Comparison of ENCODE assay signal across 8 mouse cellular contexts in genomic region chr11:97782564-97782895, GRCm38 (mm10). TPM values are rescaled to one million over a fixed set of nuclear protein-coding genes. Genes with fewer than 3 reads are reported as not detected.
DNase-seq lines count a peak whose midpoint lies in the region; ATAC-seq and TF ChIP-seq lines count a peak whose summit lies in the region.

No protein-coding gene starts in this region.

- TF ChIP-seq CTCF in small intestine, adult 2 months (IDR thresholded peaks at IDR 0.05; ENCODE audit: extremely low read depth, insufficient read length, insufficient replicate concordance, low read depth, low read length), result 0 out of 2 replicates have a peak, but pooled peaks have one; percentile 6

- no peaks in the 10 kb centered on the region for H3K27me3 ChIP-seq in lung, embryonic 16.5 days (ENCODE audit: control insufficient read depth, insufficient read depth, low read depth, low read length)
- no peaks in the 10 kb centered on the region for H3K27me3 ChIP-seq in forebrain, embryonic 13.5 days
- no peaks in the 10 kb centered on the region for H3K27me3 ChIP-seq in limb, embryonic 14.5 days (ENCODE audit: control insufficient read depth, insufficient read depth, low read length)
- H3K27me3 ChIP-seq in small intestine, adult 2 months (ENCODE audit: control insufficient read depth, insufficient read depth, low read length), result no peaks in the 10 kb centered on the region

- no peak for TF ChIP-seq POLR2A in limb, embryonic 14.5 days (IDR thresholded peaks at IDR 0.05; ENCODE audit: borderline replicate concordance, extremely low read depth, insufficient read depth, insufficient read length)
- TF ChIP-seq POLR2A in small intestine, adult 2 months (IDR thresholded peaks at IDR 0.05; ENCODE audit: low read depth, low read length), result no peak

- WGBS in lung, embryonic 16.5 days, result 0% methylated on average over 10 of the region's 10 CpGs
- WGBS in forebrain, embryonic 13.5 days, result under 1% methylated on average over 10 of the region's 10 CpGs
- WGBS in limb, embryonic 14.5 days, result 1% methylated on average over 10 of the region's 10 CpGs
- 1% methylated on average over 10 of the region's 10 CpGs for WGBS in small intestine, adult 2 months

- peak overlapping the region; percentile 75; the same call in 1 of the 2 replicates for H3K27ac ChIP-seq in lung, embryonic 16.5 days (ENCODE audit: low read length)
- peak overlapping the region; percentile 41 for H3K27ac ChIP-seq in forebrain, embryonic 13.5 days
- H3K27ac ChIP-seq in limb, embryonic 14.5 days (replicated peaks; ENCODE audit: low read depth, low read length), result peak overlapping the region; percentile 96; the same call in 1 of the 2 replicates
- peak overlapping the region; percentile 45; the same call in 1 of the 2 replicates for H3K27ac ChIP-seq in small intestine, adult 2 months (ENCODE audit: insufficient read depth, low read depth, low read length)

- peak overlapping the region; percentile 97 for H3K4me3 ChIP-seq in lung, embryonic 16.5 days (ENCODE audit: low read length)
- H3K4me3 ChIP-seq in forebrain, embryonic 13.5 days, result peak overlapping the region; percentile 96
- peak overlapping the region; percentile 98 for H3K4me3 ChIP-seq in limb, embryonic 14.5 days (replicated peaks; ENCODE audit: low read length)
- H3K4me3 ChIP-seq in small intestine, adult 2 months (ENCODE audit: low read depth, low read length), result peak overlapping the region; percentile 96

- peaks cover 29% of the 10 kb centered on the region for H3K36me3 ChIP-seq in lung, embryonic 16.5 days (ENCODE audit: control insufficient read depth, insufficient read depth, low read length)
- peaks cover 34% of the 10 kb centered on the region for H3K36me3 ChIP-seq in forebrain, embryonic 13.5 days (ENCODE audit: poor library complexity, severe bottlenecking)
- peaks cover 36% of the 10 kb centered on the region for H3K36me3 ChIP-seq in limb, embryonic 14.5 days (ENCODE audit: control insufficient read depth, insufficient read depth, low read length)
- H3K36me3 ChIP-seq in small intestine, adult 2 months (ENCODE audit: control insufficient read depth, insufficient read depth, low read length), result peaks cover 30% of the 10 kb centered on the region

- peak overlapping the region; percentile 69 for H3K4me2 ChIP-seq in lung, embryonic 16.5 days (ENCODE audit: low read depth, low read length)
- H3K4me2 ChIP-seq in forebrain, embryonic 13.5 days, result peak overlapping the region; percentile 90
- H3K4me2 ChIP-seq in limb, embryonic 14.5 days (replicated peaks; ENCODE audit: low read depth, low read length, severe bottlenecking), result peak overlapping the region; percentile 70

- no peak for ATAC-seq in lung, embryonic 16.5 days (ENCODE audit: low read depth)
- no peak; the same call in 1 of the 2 replicates for ATAC-seq in forebrain, embryonic 13.5 days
- ATAC-seq in limb, embryonic 14.5 days (ENCODE audit: low FRiP score, low read depth), result no peak

- H3K9ac ChIP-seq in lung, embryonic 16.5 days (ENCODE audit: low read length), result peak overlapping the region; percentile 63
- peak overlapping the region; percentile 65 for H3K9ac ChIP-seq in forebrain, embryonic 13.5 days
- H3K9ac ChIP-seq in limb, embryonic 14.5 days (ENCODE audit: low read depth, low read length, severe bottlenecking), result peak overlapping the region; percentile 99

- no peaks in the 10 kb centered on the region for H3K9me3 ChIP-seq in lung, embryonic 16.5 days (ENCODE audit: control insufficient read depth, low read length)
- no peaks in the 10 kb centered on the region for H3K9me3 ChIP-seq in forebrain, embryonic 13.5 days (replicated peaks)
- no peaks in the 10 kb centered on the region for H3K9me3 ChIP-seq in limb, embryonic 14.5 days (ENCODE audit: control insufficient read depth, low read length)

- H3K4me1 ChIP-seq in lung, embryonic 16.5 days (replicated peaks; ENCODE audit: control insufficient read depth, insufficient read depth, low read length), result peaks cover 12% of the 10 kb centered on the region
- H3K4me1 ChIP-seq in forebrain, embryonic 13.5 days, result peaks cover 35% of the 10 kb centered on the region
- H3K4me1 ChIP-seq in limb, embryonic 14.5 days (ENCODE audit: control insufficient read depth, insufficient read depth, low read length), result peaks cover 8% of the 10 kb centered on the region
- peaks cover 10% of the 10 kb centered on the region; the same call in 1 of the 2 replicates for H3K4me1 ChIP-seq in small intestine, adult 2 months (ENCODE audit: control insufficient read depth, insufficient read depth, insufficient read length, low read length)

- DNase-seq in lung, postnatal 14 days, result no peak
- DNase-seq in limb, embryonic 14.5 days (ENCODE audit: low spot score), result no peak
- no peak for DNase-seq in urinary bladder, postnatal 25 days (ENCODE audit: low spot score)
- no peak for DNase-seq in MN1 (ENCODE audit: low spot score)
- no peak for DNase-seq in retina, postnatal 1 day

RNA-seq across cellular contexts. Expression of gene Rpl23, which starts 0.3 kb away (rescaled TPM):
- 495 and 578 TPM in 2 replicates for polyA plus RNA-seq in lung, embryonic 16.5 days (2015; fragmentation: Nextera tagmentation; extraction: Ambion mirVana)
- 386 and 461 TPM in 2 replicates for polyA plus RNA-seq in forebrain, embryonic 13.5 days (2015; fragmentation: Nextera tagmentation; extraction: Ambion mirVana)
- polyA plus RNA-seq in limb, embryonic 14.5 days (2012; rRNA removed), result 456 and 903 TPM in 2 replicates
- 730 and 764 TPM in 2 replicates for polyA plus RNA-seq in limb, embryonic 14.5 days (2014; fragmentation: Nextera tagmentation; extraction: Ambion mirVana)
- polyA plus RNA-seq in small intestine, adult 2 months (2012; rRNA removed), result 10.2 and 22.0 TPM in 2 replicates

RNA-seq across cellular contexts. Expression of gene 1700001P01Rik, which starts 6.8 kb away (rescaled TPM):
- polyA plus RNA-seq in lung, embryonic 16.5 days (2015; fragmentation: Nextera tagmentation; extraction: Ambion mirVana), result 0.35 TPM in 1 of 2 replicates, not detected in the other
- polyA plus RNA-seq in forebrain, embryonic 13.5 days (2015; fragmentation: Nextera tagmentation; extraction: Ambion mirVana), result 0.62 and 0.76 TPM in 2 replicates
- 0.34 TPM in 1 of 2 replicates, not detected in the other for polyA plus RNA-seq in limb, embryonic 14.5 days (2012; rRNA removed)
- 0.35 TPM in 1 of 2 replicates, not detected in the other for polyA plus RNA-seq in limb, embryonic 14.5 days (2014; fragmentation: Nextera tagmentation; extraction: Ambion mirVana)
- not detected in 2 replicates for polyA plus RNA-seq in small intestine, adult 2 months (2012; rRNA removed)

RNA-seq across cellular contexts. Expression of gene Cwc25, which starts 16.2 kb away (rescaled TPM):
- polyA plus RNA-seq in lung, embryonic 16.5 days (2015; fragmentation: Nextera tagmentation; extraction: Ambion mirVana), result 16.1 and 18.5 TPM in 2 replicates
- 18.0 and 20.1 TPM in 2 replicates for polyA plus RNA-seq in forebrain, embryonic 13.5 days (2015; fragmentation: Nextera tagmentation; extraction: Ambion mirVana)
- polyA plus RNA-seq in limb, embryonic 14.5 days (2012; rRNA removed), result 20.6 and 22.0 TPM in 2 replicates
- polyA plus RNA-seq in limb, embryonic 14.5 days (2014; fragmentation: Nextera tagmentation; extraction: Ambion mirVana), result 11.6 and 11.7 TPM in 2 replicates
- polyA plus RNA-seq in small intestine, adult 2 months (2012; rRNA removed), result 1.7 and 3.7 TPM in 2 replicates

RNA-seq across cellular contexts. Expression of gene Lasp1, which starts 16.3 kb away (rescaled TPM):
- polyA plus RNA-seq in lung, embryonic 16.5 days (2015; fragmentation: Nextera tagmentation; extraction: Ambion mirVana), result 163 and 167 TPM in 2 replicates
- polyA plus RNA-seq in forebrain, embryonic 13.5 days (2015; fragmentation: Nextera tagmentation; extraction: Ambion mirVana), result 95.3 and 109 TPM in 2 replicates
- polyA plus RNA-seq in limb, embryonic 14.5 days (2012; rRNA removed), result 105 and 120 TPM in 2 replicates
- polyA plus RNA-seq in limb, embryonic 14.5 days (2014; fragmentation: Nextera tagmentation; extraction: Ambion mirVana), result 95.7 and 103 TPM in 2 replicates
- polyA plus RNA-seq in small intestine, adult 2 months (2012; rRNA removed), result 165 and 397 TPM in 2 replicates

RNA-seq across cellular contexts. Expression of gene Pip4k2b, which starts 38.0 kb away (rescaled TPM):
- polyA plus RNA-seq in lung, embryonic 16.5 days (2015; fragmentation: Nextera tagmentation; extraction: Ambion mirVana), result 1.3 and 2.2 TPM in 2 replicates
- 3.5 and 4.2 TPM in 2 replicates for polyA plus RNA-seq in forebrain, embryonic 13.5 days (2015; fragmentation: Nextera tagmentation; extraction: Ambion mirVana)
- 34.4 and 37.4 TPM in 2 replicates for polyA plus RNA-seq in limb, embryonic 14.5 days (2012; rRNA removed)
- polyA plus RNA-seq in limb, embryonic 14.5 days (2014; fragmentation: Nextera tagmentation; extraction: Ambion mirVana), result 2.2 and 2.3 TPM in 2 replicates
- 2.0 and 3.4 TPM in 2 replicates for polyA plus RNA-seq in small intestine, adult 2 months (2012; rRNA removed)

Comparison
In these comparisons a context has a peak if more than half of its experiments do, and no peak if none do; other contexts are left out.
1. H3K27ac ChIP-seq: peak in every context shown above with its lines; median percentile 96 in limb, embryonic 14.5 days; 75 in lung, embryonic 16.5 days; 45 in small intestine, adult 2 months; 41 in forebrain, embryonic 13.5 days.
2. RNA of gene Rpl23, which starts 0.3 kb away (polyA plus RNA-seq): 456 to 903 TPM in limb, embryonic 14.5 days, 495 to 578 TPM in lung, embryonic 16.5 days and 386 to 461 TPM in forebrain, embryonic 13.5 days; 10.2 to 22.0 TPM in small intestine, adult 2 months; every median in the first group is over 10 times any median in the second.
3. Peak in every context shown above with its lines, with median percentiles within 50 percentile points of each other: H3K4me2 ChIP-seq, H3K4me3 ChIP-seq and H3K9ac ChIP-seq.